ENCODE assay signal across 12 mouse cellular contexts in the genomic region with DNA sequence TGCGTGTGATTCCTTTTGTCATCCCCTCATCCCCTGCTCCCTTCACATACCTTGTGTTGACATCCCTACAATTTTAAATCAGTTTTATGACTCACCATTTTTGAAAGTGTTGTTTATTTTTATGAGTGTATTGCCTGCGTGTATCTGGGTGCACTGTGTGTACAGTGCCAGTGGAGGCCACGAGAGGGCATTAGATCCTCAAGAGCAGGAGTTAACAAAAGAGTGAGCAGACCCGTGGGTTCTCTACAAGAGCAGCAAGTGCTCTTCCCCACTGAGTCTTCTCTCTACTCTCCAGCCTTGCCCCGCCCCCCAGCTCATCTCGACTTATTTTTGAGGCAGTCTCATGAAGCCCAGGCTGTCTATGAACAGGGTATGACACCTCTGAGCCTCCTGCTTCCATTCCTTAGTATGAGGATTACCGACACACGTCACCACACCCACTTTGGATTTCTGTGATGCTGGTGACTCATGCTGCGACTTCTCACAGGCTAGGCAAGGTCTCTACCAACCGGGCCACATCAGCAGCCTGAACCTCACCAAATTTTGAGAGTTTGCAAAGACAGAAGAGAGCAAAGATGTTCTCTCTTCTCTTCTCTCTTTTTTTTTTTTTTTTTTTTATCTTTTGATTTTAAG.
DNase-seq lines count a peak whose midpoint lies in the region; ATAC-seq and TF ChIP-seq lines count a peak whose summit lies in the region.
"Had no signal": no experiment of that assay in that cellular context is flagged by ENCODE, and none has a peak within 500 bp of the region (broad histone marks: within the 10 kb centered on the region; RNA-seq: fewer than 3 reads in every experiment).

No protein-coding gene starts in this region.

- TF ChIP-seq CTCF in hindbrain, postnatal 0 days (IDR thresholded peaks at IDR 0.05; ENCODE audit: low read depth): peak; percentile 39
- peak; percentile 48 for TF ChIP-seq CTCF in midbrain, postnatal 0 days (IDR thresholded peaks at IDR 0.05)
- peak; percentile 51 to 71 (median 57) for TF ChIP-seq CTCF in MEL (IDR thresholded peaks at IDR 0.05 in 2 of 3, conservative IDR thresholded peaks at IDR 0.05 in 1 of 3; ENCODE audit: control insufficient read depth in 1 of 3, insufficient read depth in 1 of 3, low read depth in 2 of 3, low read length in 3 of 3, poor library complexity in 1 of 3, severe bottlenecking in 1 of 3)

- no peak overlapping the region for H3K4me3 ChIP-seq in hindbrain, postnatal 0 days (ENCODE audit: low read length)
- H3K4me3 ChIP-seq in hindbrain, embryonic 13.5 days: no peak overlapping the region
- H3K4me3 ChIP-seq in midbrain, postnatal 0 days (ENCODE audit: low read depth, low read length): no peak overlapping the region
- H3K4me3 ChIP-seq in midbrain, embryonic 11.5 days (ENCODE audit: low read depth, low read length): no peak overlapping the region
- H3K4me3 ChIP-seq in MEL (ENCODE audit: control insufficient read depth in 1 of 2, insufficient read depth in 1 of 2, low read depth in 2 of 2, low read length in 2 of 2): no peak overlapping the region
- H3K4me3 ChIP-seq: erythroblast, embryonic 14.5 days; heart, embryonic 15.5 days; hindbrain, embryonic 12.5 days had no signal

- no peak overlapping the region for H3K9ac ChIP-seq in hindbrain, postnatal 0 days (replicated peaks; ENCODE audit: low read length)
- H3K9ac ChIP-seq in hindbrain, embryonic 13.5 days: no peak overlapping the region
- H3K9ac ChIP-seq in midbrain, postnatal 0 days (replicated peaks; ENCODE audit: low read length, poor library complexity, severe bottlenecking): no peak overlapping the region
- H3K9ac ChIP-seq in midbrain, embryonic 11.5 days (ENCODE audit: low read length): no peak overlapping the region
- no peak overlapping the region for H3K9ac ChIP-seq in MEL (ENCODE audit: control insufficient read depth, low read depth, low read length, poor library complexity, severe bottlenecking)
- H3K9ac ChIP-seq: heart, embryonic 15.5 days; hindbrain, embryonic 12.5 days; liver, embryonic 14.5 days had no signal

- WGBS in hindbrain, postnatal 0 days: 84% methylated on average over 10 of the region's 10 CpGs
- 88% methylated on average over 10 of the region's 10 CpGs for WGBS in hindbrain, embryonic 13.5 days
- WGBS in midbrain, postnatal 0 days: 84% methylated on average over 10 of the region's 10 CpGs
- 85% methylated on average over 10 of the region's 10 CpGs for WGBS in midbrain, embryonic 11.5 days

- H3K27me3 ChIP-seq in hindbrain, postnatal 0 days (ENCODE audit: insufficient read depth, low read length): no peaks in the 10 kb centered on the region
- H3K27me3 ChIP-seq in hindbrain, embryonic 13.5 days: no peaks in the 10 kb centered on the region
- no peaks in the 10 kb centered on the region for H3K27me3 ChIP-seq in midbrain, postnatal 0 days (ENCODE audit: insufficient read depth, low read length)
- H3K27me3 ChIP-seq in midbrain, embryonic 11.5 days (ENCODE audit: control insufficient read depth, insufficient read depth, low read length): no peaks in the 10 kb centered on the region
- H3K27me3 ChIP-seq in MEL (ENCODE audit: control insufficient read depth in 1 of 2, insufficient read depth in 2 of 2, low read length in 2 of 2): peaks cover 0 to 6% of the 10 kb centered on the region in 2 experiments
- H3K27me3 ChIP-seq: heart, embryonic 15.5 days; hindbrain, embryonic 12.5 days had no signal

- no peaks in the 10 kb centered on the region for H3K9me3 ChIP-seq in hindbrain, postnatal 0 days (ENCODE audit: low read length)
- H3K9me3 ChIP-seq in hindbrain, embryonic 13.5 days: no peaks in the 10 kb centered on the region
- no peaks in the 10 kb centered on the region for H3K9me3 ChIP-seq in midbrain, postnatal 0 days (ENCODE audit: low read length)
- H3K9me3 ChIP-seq in midbrain, embryonic 11.5 days (ENCODE audit: control insufficient read depth, low read length): no peaks in the 10 kb centered on the region
- no peaks in the 10 kb centered on the region for H3K9me3 ChIP-seq in MEL (replicated peaks; ENCODE audit: insufficient read depth, low read length)
- H3K9me3 ChIP-seq: heart, embryonic 15.5 days; hindbrain, embryonic 12.5 days had no signal

- intact Hi-C loops in left cerebral cortex, postnatal 4 days (cut with DNase I): no loop called here

- TF ChIP-seq POLR2A in MEL (IDR thresholded peaks at IDR 0.05; ENCODE audit: control insufficient read depth in 1 of 2, insufficient read depth in 1 of 2, low read depth in 1 of 2, low read length in 2 of 2, poor library complexity in 1 of 2): no peak

- no peak for ATAC-seq in hindbrain, postnatal 0 days
- ATAC-seq in hindbrain, embryonic 13.5 days (ENCODE audit: low FRiP score): no peak
- no peak for ATAC-seq in midbrain, postnatal 0 days (ENCODE audit: low FRiP score)
- no peak for ATAC-seq in midbrain, embryonic 11.5 days (ENCODE audit: low FRiP score)

- no peak for TF ChIP-seq EP300 in MEL (IDR thresholded peaks at IDR 0.05; ENCODE audit: low read depth in 1 of 2, low read length in 2 of 2)

- H3K27ac ChIP-seq in hindbrain, postnatal 0 days: no peak overlapping the region
- no peak overlapping the region for H3K27ac ChIP-seq in hindbrain, embryonic 13.5 days
- no peak overlapping the region for H3K27ac ChIP-seq in midbrain, postnatal 0 days (ENCODE audit: low read depth, low read length)
- no peak overlapping the region for H3K27ac ChIP-seq in midbrain, embryonic 11.5 days (ENCODE audit: low read depth, low read length)
- H3K27ac ChIP-seq in MEL (ENCODE audit: control insufficient read depth, low read depth, low read length): no peak overlapping the region
- H3K27ac ChIP-seq: heart, embryonic 15.5 days; hindbrain, embryonic 12.5 days; liver, embryonic 14.5 days had no signal

- peak; percentile 19 for DNase-seq in hindbrain, postnatal 0 days (ENCODE audit: low spot score)
- no peak for DNase-seq in midbrain, postnatal 0 days (ENCODE audit: low spot score)
- DNase-seq in midbrain, embryonic 11.5 days (ENCODE audit: low spot score, missing footprints): no peak
- peak; percentile 48 for DNase-seq in MEL (ENCODE audit: low read depth, low spot score)
- DNase-seq in left cerebral cortex, postnatal 4 days: no peak
- DNase-seq in cerebellum, adult 18-20 months: no peak
- DNase-seq: cerebellum, adult 9-11 months had no signal

- peaks cover 15% of the 10 kb centered on the region for H3K36me3 ChIP-seq in hindbrain, postnatal 0 days (ENCODE audit: insufficient read depth, low read length)
- peaks cover 71% of the 10 kb centered on the region for H3K36me3 ChIP-seq in hindbrain, embryonic 13.5 days
- H3K36me3 ChIP-seq in midbrain, postnatal 0 days (ENCODE audit: insufficient read depth, low read length): peaks cover 8% of the 10 kb centered on the region; the same call in 1 of the 2 replicates
- H3K36me3 ChIP-seq in midbrain, embryonic 11.5 days (ENCODE audit: control insufficient read depth, insufficient read depth, low read length): peaks cover 21% of the 10 kb centered on the region
- H3K36me3 ChIP-seq in MEL (ENCODE audit: control insufficient read depth in 1 of 2, insufficient read depth in 2 of 2, low read length in 2 of 2): no peaks in the 10 kb centered on the region

- H3K79me2 ChIP-seq in MEL (ENCODE audit: control insufficient read depth, insufficient read depth, low read length, poor library complexity): no peaks in the 10 kb centered on the region

- peak; percentile 64 for TF ChIP-seq RAD21 in MEL (IDR thresholded peaks at IDR 0.05; ENCODE audit: low read depth, low read length)

- no peaks in the 10 kb centered on the region for H3K4me1 ChIP-seq in hindbrain, postnatal 0 days (ENCODE audit: insufficient read depth, low read length)
- H3K4me1 ChIP-seq in hindbrain, embryonic 13.5 days (replicated peaks): no peaks in the 10 kb centered on the region
- no peaks in the 10 kb centered on the region for H3K4me1 ChIP-seq in midbrain, postnatal 0 days (ENCODE audit: insufficient read depth, low read length)
- no peaks in the 10 kb centered on the region for H3K4me1 ChIP-seq in midbrain, embryonic 11.5 days (ENCODE audit: control insufficient read depth, insufficient read depth, low read length)
- H3K4me1 ChIP-seq in MEL (ENCODE audit: control insufficient read depth in 1 of 2, insufficient read depth in 2 of 2, low read length in 2 of 2): no peaks in the 10 kb centered on the region
- H3K4me1 ChIP-seq: hindbrain, embryonic 12.5 days had no signal

- H3K4me2 ChIP-seq in hindbrain, postnatal 0 days (ENCODE audit: low read depth, low read length): no peak overlapping the region
- no peak overlapping the region for H3K4me2 ChIP-seq in hindbrain, embryonic 13.5 days
- H3K4me2 ChIP-seq in midbrain, postnatal 0 days (ENCODE audit: low read depth, low read length, poor library complexity, severe bottlenecking): no peak overlapping the region
- H3K4me2 ChIP-seq in midbrain, embryonic 11.5 days: no peak overlapping the region
- H3K4me2 ChIP-seq: heart, embryonic 15.5 days; hindbrain, embryonic 12.5 days had no signal

TF ChIP-seq in MEL, 35 proteins besides CTCF, POLR2A, EP300 and RAD21:
- TF ChIP-seq MYC (IDR thresholded peaks at IDR 0.05; ENCODE audit: low read depth, low read length) (no peak), SMC3 (IDR thresholded peaks at IDR 0.05; ENCODE audit: low read depth, low read length) (peak; percentile 71)

Comparison
In these comparisons a context has a peak if more than half of its experiments do, and no peak if none do; other contexts are left out.
1. DNase-seq: peak in hindbrain, postnatal 0 days (single experiment) and MEL (single experiment); none in midbrain, postnatal 0 days (single experiment), midbrain, embryonic 11.5 days (single experiment), left cerebral cortex, postnatal 4 days (single experiment) and cerebellum, adult 18-20 months (0 of 2).
2. Peak in every context shown above with its lines, with median percentiles within 50 percentile points of each other: CTCF ChIP-seq.